Mouse (Mus musculus) embryo, embryonic 9.5 days (tissue): Measurements from ENCODE around the gene Dlgap1.

ENCODE experiments used
- DNase-seq: peaks from one replicate; pipeline ENCODE4 v3.0.0-alpha.2; 2017; ENCODE audit errors: extremely low spot score

Dlgap1 gene

GRCm38 (mm10) chr17:70172500-70173036, 203.7 kb downstream of the Dlgap1 start:
- DNase-seq = no peak

- DNase-seq = no peak
Observed at GRCm38 (mm10) chr17:70173916-70174315, 205.0 kb downstream of the Dlgap1 start.

GRCm38 (mm10) chr17:70191228-70191627, 222.4 kb downstream of the Dlgap1 start:
- no peak for DNase-seq

GRCm38 (mm10) chr17:70222891-70223290, 254.0 kb downstream of the Dlgap1 start:
- no peak for DNase-seq

GRCm38 (mm10) chr17:70247342-70247741, 278.5 kb downstream of the Dlgap1 start:
- no peak for DNase-seq

GRCm38 (mm10) chr17:70248250-70248649, 279.4 kb downstream of the Dlgap1 start:
- DNase-seq = no peak

GRCm38 (mm10) chr17:70252476-70252875, 283.6 kb downstream of the Dlgap1 start:
- no peak for DNase-seq

GRCm38 (mm10) chr17:70256371-70256770, 287.5 kb downstream of the Dlgap1 start:
- DNase-seq = no peak

GRCm38 (mm10) chr17:70263156-70263555, 294.3 kb downstream of the Dlgap1 start:
- no peak for DNase-seq

- no peak for DNase-seq
Observed at GRCm38 (mm10) chr17:70272125-70272524, 303.3 kb downstream of the Dlgap1 start.

GRCm38 (mm10) chr17:70287708-70288107, 318.8 kb downstream of the Dlgap1 start:
- no peak for DNase-seq

GRCm38 (mm10) chr17:70294106-70294505, 325.2 kb downstream of the Dlgap1 start:
- DNase-seq = no peak

GRCm38 (mm10) chr17:70301941-70302478, 333.1 kb downstream of the Dlgap1 start:
- no peak for DNase-seq

- no peak for DNase-seq
Observed at GRCm38 (mm10) chr17:70302656-70303055, 333.8 kb downstream of the Dlgap1 start.

- DNase-seq = no peak
Observed at GRCm38 (mm10) chr17:70305021-70305420, 336.1 kb downstream of the Dlgap1 start.

- no peak for DNase-seq
Observed at GRCm38 (mm10) chr17:70307418-70308176, 338.7 kb downstream of the Dlgap1 start.

- no peak for DNase-seq
Observed at GRCm38 (mm10) chr17:70308364-70309231, 339.7 kb downstream of the Dlgap1 start.

- no peak for DNase-seq
Observed at GRCm38 (mm10) chr17:70316327-70316726, 347.5 kb downstream of the Dlgap1 start.

GRCm38 (mm10) chr17:70317779-70318178, 348.9 kb downstream of the Dlgap1 start:
- no peak for DNase-seq

GRCm38 (mm10) chr17:70321976-70322375, 353.1 kb downstream of the Dlgap1 start:
- no peak for DNase-seq

GRCm38 (mm10) chr17:70333440-70333839, 364.6 kb downstream of the Dlgap1 start:
- DNase-seq = no peak

GRCm38 (mm10) chr17:70334171-70334570, 365.3 kb downstream of the Dlgap1 start:
- no peak for DNase-seq
